Mouse (Mus musculus): ENCODE measurements around the gene Gm21778. TPM values are rescaled to one million over a fixed set of nuclear protein-coding genes. Genes with fewer than 3 reads are reported as not detected.
"Not testable (repeated sequence)": the region's sequence is repeated elsewhere in the genome, so short reads cannot be mapped to it uniquely, and the experiment has no call there.

Gene Gm21778
- polyA plus RNA-seq (2015; fragmentation: Nextera tagmentation; extraction: Ambion mirVana) = not detected in 2 replicates

- H3K4me3 ChIP-seq (replicated peaks); DNase-seq; H3K9ac ChIP-seq; H3K27ac ChIP-seq; H3K4me2 ChIP-seq; H3K4me1 ChIP-seq (replicated peaks); ATAC-seq (ENCODE audit: low read depth); H3K9me3 ChIP-seq (replicated peaks); H3K36me3 ChIP-seq; H3K27me3 ChIP-seq: not testable (repeated sequence)
Observed at GRCm38 (mm10) chrY:5942160-5942559, at the start of gene Gm21778. Gene Gm21778, plus strand, starts transcription at chrY:5942460.

Other genes with a start within 250 kb of the Gm21778 start
- gene Gm20914, start 216.5 kb upstream of the Gm21778 start, polyA plus RNA-seq (2015; fragmentation: Nextera tagmentation; extraction: Ambion mirVana) = not detected in 2 replicates
- not detected in 2 replicates for gene Gm28171, start 149.1 kb upstream of the Gm21778 start, polyA plus RNA-seq (2015; fragmentation: Nextera tagmentation; extraction: Ambion mirVana)

All from liver, embryonic 13.5 days (tissue).